Mouse (Mus musculus) olfactory bulb, adult 2 months (tissue): ENCODE results near the gene Tfeb. TPM values are rescaled to one million over a fixed set of nuclear protein-coding genes. Genes with fewer than 3 reads are reported as not detected.

Experiments
- H3K27ac ChIP-seq: fragments of 200-500 bp; 2 replicates; pipeline ENCODE4 v1.5.1; 2012; ENCODE audit warnings: low read depth, low read length; ENCODE audit not compliant: insufficient read depth
- H3K4me1 ChIP-seq: fragments of 200-500 bp; 2 replicates; pipeline ENCODE4 v1.6.1; 2012; ENCODE audit warnings: low read length; ENCODE audit not compliant: control insufficient read depth, insufficient read depth
- H3K4me3 ChIP-seq: fragments of 200-500 bp; 2 replicates; pipeline ENCODE4 v1.5.1; 2012; ENCODE audit warnings: mild to moderate bottlenecking, low read depth, low read length, moderate library complexity; ENCODE audit not compliant: insufficient read depth
- CTCF ChIP-seq: fragments of 200-500 bp; IDR thresholded peaks from 2 replicates; pipeline ENCODE4 v1.5.1; 2012; ENCODE audit warnings: low read depth, mild to moderate bottlenecking, low read length, moderate library complexity; ENCODE audit not compliant: insufficient read depth
- POLR2A ChIP-seq: fragments of 200-500 bp; IDR thresholded peaks from 2 replicates; pipeline ENCODE4 v1.6.1; 2012; ENCODE audit warnings: mild to moderate bottlenecking, low read depth, low read length, moderate library complexity; ENCODE audit not compliant: insufficient read depth
- WGBS: fragments of 180-500 bp; shearing (Covaris S2); methylation state at CpG from one replicate; pipeline ENCODE4 v1.1.7; 2018; 5-methylcytosine and 5-hydroxymethylcytosine counted together
- polyA plus RNA-seq: library from polyadenylated mRNA; stranded (reverse); fragments of >200 nt; gene quantifications from 2 replicates; pipeline ENCODE4 v1.2.4, GENCODE M21; 2012; ENCODE audit warnings: low replicate concordance; ENCODE audit not compliant: missing spikeins, insufficient read depth, insufficient read length

The Tfeb gene
- polyA plus RNA-seq, 1 experiment: not detected

GRCm38 (mm10) chr17:47768707-47769276, 32.0 kb downstream of the Tfeb start:
- WGBS: 62% methylated on average over 12 of the region's 12 CpGs
- H3K27ac ChIP-seq: no peak overlapping the region
- H3K4me3 ChIP-seq: no peak overlapping the region
- no peak for TF ChIP-seq CTCF
- no peak for TF ChIP-seq POLR2A
- peaks cover 7% of the 10 kb centered on the region; the same call in 1 of the 2 replicates for H3K4me1 ChIP-seq

DNA sequence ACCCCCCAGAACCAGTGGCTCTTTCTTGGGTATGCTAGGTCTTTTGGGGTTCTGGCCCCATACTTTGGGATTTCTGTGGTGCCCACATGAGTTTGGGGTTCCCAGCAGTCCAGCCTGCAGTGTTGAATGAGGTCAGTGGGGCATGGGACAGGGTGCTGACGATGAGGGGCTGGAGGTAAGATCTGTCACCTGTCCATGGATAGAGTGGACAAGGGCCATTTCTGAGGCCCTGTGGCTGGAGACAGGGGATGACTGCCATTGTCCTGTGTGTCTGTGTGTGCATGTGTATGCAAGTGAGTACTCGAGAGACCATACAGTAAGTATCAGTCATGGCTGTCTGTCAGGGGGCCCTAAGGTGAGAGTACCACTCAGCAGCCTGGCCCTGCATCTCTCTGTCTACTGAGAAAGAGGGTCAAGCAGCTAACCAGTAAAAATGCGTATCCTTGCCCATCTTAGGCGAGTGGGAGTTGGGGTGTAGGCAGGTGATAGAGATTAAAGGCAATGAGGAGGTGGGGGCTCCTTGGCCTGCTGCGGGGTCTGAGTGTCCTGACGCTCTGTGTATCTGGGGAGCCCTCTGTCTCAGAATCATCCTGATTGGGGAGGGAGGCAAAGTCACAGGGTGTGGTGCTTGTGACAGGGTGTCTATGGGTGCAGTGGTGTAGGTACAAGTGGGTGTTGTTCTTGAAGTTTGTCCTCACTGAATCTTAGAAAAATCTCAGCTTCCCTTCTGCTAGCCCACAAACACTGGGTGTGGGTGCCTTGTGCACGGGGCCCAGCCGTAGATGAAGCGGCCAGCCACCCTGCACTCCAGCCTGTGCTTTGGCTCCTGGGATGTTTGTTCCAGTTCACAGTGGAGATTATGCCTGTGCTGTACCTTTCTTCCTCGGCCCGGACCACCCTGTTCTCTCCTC, 32.8 kb downstream of the Tfeb start:
- H3K4me1 ChIP-seq: peaks cover 4% of the 10 kb centered on the region; the same call in 1 of the 2 replicates
- TF ChIP-seq CTCF (no peak), POLR2A (no peak)
- WGBS: 89% methylated on average over 11 of the region's 11 CpGs
- H3K27ac ChIP-seq: no peak overlapping the region
- no peak overlapping the region for H3K4me3 ChIP-seq

GRCm38 (mm10) chr17:47773604-47774003, 36.8 kb downstream of the Tfeb start:
- peaks cover 4% of the 10 kb centered on the region; the same call in 1 of the 2 replicates for H3K4me1 ChIP-seq
- 74% methylated on average over 6 of the region's 6 CpGs for WGBS
- H3K4me3 ChIP-seq: no peak overlapping the region
- TF ChIP-seq CTCF (no peak), POLR2A (no peak)
- H3K27ac ChIP-seq: no peak overlapping the region

- Histone ChIP-seq H3K4me3 (no peak overlapping the region), H3K27ac (no peak overlapping the region), H3K4me1 (no peaks in the 10 kb centered on the region)
- TF ChIP-seq CTCF (no peak), POLR2A (no peak)
- WGBS: 67% methylated on average over 2 of the region's 2 CpGs
Observed at GRCm38 (mm10) chr17:47777141-47777540, 40.3 kb downstream of the Tfeb start.

DNA sequence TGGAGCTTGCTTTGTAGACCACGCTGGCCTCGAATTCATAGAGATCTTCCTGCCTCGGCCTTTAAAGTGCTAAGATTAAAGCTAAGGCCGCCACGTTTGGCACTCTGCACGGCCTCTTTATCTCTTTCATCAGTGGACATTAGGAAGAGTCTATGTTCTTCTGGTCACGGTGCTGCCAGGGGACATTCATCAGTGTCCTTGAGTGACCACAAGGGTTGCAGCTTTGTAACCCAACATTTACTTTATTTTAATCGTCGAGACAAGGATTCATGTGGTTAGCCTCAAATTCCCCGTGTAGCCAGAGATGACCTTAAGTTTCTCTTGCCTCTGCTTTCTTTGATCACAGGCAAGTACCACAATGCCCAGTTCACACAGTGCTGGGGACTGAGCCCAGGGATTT, 43.6 kb downstream of the Tfeb start:
- Histone ChIP-seq H3K4me1 (no peaks in the 10 kb centered on the region; the same call in 1 of the 2 replicates), H3K27ac (no peak overlapping the region), H3K4me3 (no peak overlapping the region)
- no peak for TF ChIP-seq CTCF
- TF ChIP-seq POLR2A: no peak
- WGBS: 86% methylated on average over 10 of the region's 10 CpGs

DNA sequence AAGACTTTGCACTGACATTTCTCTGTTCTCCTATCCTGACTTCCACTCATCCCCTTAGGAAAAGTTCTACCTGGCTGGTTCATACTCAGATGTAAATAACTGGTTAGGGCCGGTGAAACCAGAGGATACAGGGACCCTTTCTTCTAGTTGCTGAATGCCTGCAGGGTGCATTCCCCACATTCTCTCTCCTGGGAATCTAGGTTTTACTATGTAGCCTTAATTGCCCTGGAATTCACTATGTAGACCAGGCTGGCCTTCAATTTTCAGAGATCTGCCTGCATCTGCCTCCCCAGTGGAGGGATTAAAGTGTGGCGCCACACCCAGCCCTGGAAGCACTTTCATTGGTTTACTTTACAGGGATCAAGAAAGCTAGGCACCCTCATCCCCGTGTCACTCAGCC, 45.7 kb downstream of the Tfeb start:
- Histone ChIP-seq H3K4me3 (no peak overlapping the region), H3K4me1 (no peaks in the 10 kb centered on the region; the same call in 1 of the 2 replicates), H3K27ac (no peak overlapping the region)
- 84% methylated on average over 3 of the region's 3 CpGs for WGBS
- TF ChIP-seq POLR2A (no peak), CTCF (no peak)

- WGBS: 91% methylated on average over 8 of the region's 8 CpGs
- no peak for TF ChIP-seq CTCF
- no peak for TF ChIP-seq POLR2A
- Histone ChIP-seq H3K27ac (no peak overlapping the region), H3K4me1 (no peaks in the 10 kb centered on the region; the same call in 1 of the 2 replicates), H3K4me3 (no peak overlapping the region)
Observed at GRCm38 (mm10) chr17:47783445-47784223, 46.8 kb downstream of the Tfeb start.

- Histone ChIP-seq H3K4me1 (no peaks in the 10 kb centered on the region; the same call in 1 of the 2 replicates), H3K27ac (no peak overlapping the region), H3K4me3 (no peak overlapping the region)
- TF ChIP-seq CTCF (no peak), POLR2A (no peak)
- 91% methylated on average over 6 of the region's 6 CpGs for WGBS
Observed at GRCm38 (mm10) chr17:47784411-47784810, 47.6 kb downstream of the Tfeb start.
